Comparison of ENCODE assay signal across 30 mouse cellular contexts in genomic region chr1:161664321-161664720, GRCm38 (mm10).
DNase-seq lines count a peak whose midpoint lies in the region; ATAC-seq lines count a peak whose summit lies in the region.
"Had no signal": no experiment of that assay in that cellular context is flagged by ENCODE, and none has a peak within 500 bp of the region (broad histone marks: within the 10 kb centered on the region; RNA-seq: fewer than 3 reads in every experiment).

No protein-coding gene starts in this region.

- no peak for ATAC-seq in kidney, embryonic 16.5 days (ENCODE audit: low FRiP score, low TSS enrichment)
- ATAC-seq: CD4-positive, CD25-positive, alpha-beta regulatory T cell, adult 4 months; forebrain, embryonic 15.5 days; inflammation-experienced regulatory T-cells, adult 6 months had no signal

- H3K9ac ChIP-seq in kidney, embryonic 16.5 days (replicated peaks; ENCODE audit: low read length): no peak overlapping the region
- H3K9ac ChIP-seq: embryonic facial prominence, embryonic 12.5 days; forebrain, embryonic 15.5 days; hindbrain, embryonic 15.5 days; limb, embryonic 12.5 days; liver, embryonic 15.5 days; lung, embryonic 14.5 days; neural tube, embryonic 15.5 days had no signal

- no peaks in the 10 kb centered on the region for H3K4me1 ChIP-seq in heart, embryonic 10.5 days
- H3K4me1 ChIP-seq in limb, embryonic 10.5 days: no peaks in the 10 kb centered on the region
- H3K4me1 ChIP-seq in kidney, embryonic 16.5 days (ENCODE audit: insufficient read depth, low read length): no peaks in the 10 kb centered on the region
- H3K4me1 ChIP-seq: embryonic facial prominence, embryonic 12.5 days; forebrain, embryonic 10.5 days; forebrain, embryonic 15.5 days; hindbrain, embryonic 10.5 days; hindbrain, embryonic 15.5 days; limb, embryonic 12.5 days; liver, embryonic 15.5 days; neural tube, embryonic 15.5 days had no signal

- DNase-seq in heart, adult 11 months: peak; percentile 57
- no peak for DNase-seq in heart, embryonic 10.5 days (ENCODE audit: low spot score)
- DNase-seq in 3T3-L1 (ENCODE audit: low read depth, low spot score) (peak; percentile 65), R1 (ENCODE audit: low read depth, low spot score) (peak; percentile 41)
- DNase-seq in retina, postnatal 1 day: peak; percentile 65
- no peak for DNase-seq in limb, embryonic 10.5 days (ENCODE audit: low spot score)
- DNase-seq: adrenal gland, postnatal 10 days; cerebellum, adult 11-12 months; cerebellum, adult 9-11 months; gastrocnemius, postnatal 36 days; kidney, adult 11 months; kidney, postnatal 14 days; layer of hippocampus, adult 9-11 months; lung, embryonic 14.5 days; lung, postnatal 14 days; midbrain, embryonic 14.5 days; right cerebral cortex, adult 18-20 months; spleen, adult 18-20 months; thymus, postnatal 25 days had no signal

- WGBS in heart, embryonic 10.5 days: 44% methylated on average over 3 of the region's 3 CpGs
- 81% methylated on average over 3 of the region's 3 CpGs for WGBS in limb, embryonic 10.5 days
- 38% methylated on average over 3 of the region's 3 CpGs for WGBS in kidney, embryonic 16.5 days

- no peak overlapping the region for H3K4me2 ChIP-seq in kidney, embryonic 16.5 days (replicated peaks; ENCODE audit: low read depth, low read length)
- H3K4me2 ChIP-seq: embryonic facial prominence, embryonic 12.5 days; forebrain, embryonic 15.5 days; hindbrain, embryonic 15.5 days; limb, embryonic 12.5 days; liver, embryonic 15.5 days; lung, embryonic 14.5 days; neural tube, embryonic 15.5 days had no signal

- no peaks in the 10 kb centered on the region for H3K9me3 ChIP-seq in heart, embryonic 10.5 days
- no peaks in the 10 kb centered on the region for H3K9me3 ChIP-seq in limb, embryonic 10.5 days (replicated peaks)
- no peaks in the 10 kb centered on the region for H3K9me3 ChIP-seq in kidney, embryonic 16.5 days (ENCODE audit: low read length)
- H3K9me3 ChIP-seq: embryonic facial prominence, embryonic 12.5 days; forebrain, embryonic 10.5 days; forebrain, embryonic 15.5 days; hindbrain, embryonic 10.5 days; hindbrain, embryonic 15.5 days; limb, embryonic 12.5 days; liver, embryonic 15.5 days; neural tube, embryonic 15.5 days had no signal

- H3K4me3 ChIP-seq in heart, embryonic 10.5 days: no peak overlapping the region
- H3K4me3 ChIP-seq in limb, embryonic 10.5 days: no peak overlapping the region
- H3K4me3 ChIP-seq in kidney, embryonic 16.5 days (ENCODE audit: low read length): no peak overlapping the region
- H3K4me3 ChIP-seq: embryonic facial prominence, embryonic 12.5 days; forebrain, embryonic 10.5 days; forebrain, embryonic 15.5 days; hindbrain, embryonic 10.5 days; hindbrain, embryonic 15.5 days; limb, embryonic 12.5 days; liver, embryonic 15.5 days; neural tube, embryonic 15.5 days had no signal

- no peak overlapping the region for H3K27ac ChIP-seq in heart, embryonic 10.5 days
- H3K27ac ChIP-seq in limb, embryonic 10.5 days: no peak overlapping the region
- H3K27ac ChIP-seq in kidney, embryonic 16.5 days (ENCODE audit: low read length): no peak overlapping the region
- H3K27ac ChIP-seq: embryonic facial prominence, embryonic 12.5 days; forebrain, embryonic 10.5 days; forebrain, embryonic 15.5 days; hindbrain, embryonic 10.5 days; hindbrain, embryonic 15.5 days; limb, embryonic 12.5 days; liver, embryonic 15.5 days; neural tube, embryonic 15.5 days had no signal

- no peaks in the 10 kb centered on the region for H3K27me3 ChIP-seq in heart, embryonic 10.5 days (ENCODE audit: insufficient read depth, poor library complexity, severe bottlenecking)
- H3K27me3 ChIP-seq in limb, embryonic 10.5 days (ENCODE audit: low read depth, poor library complexity, severe bottlenecking): no peaks in the 10 kb centered on the region
- 0 out of 2 replicates have a peak, but pooled peaks cover 3% of the 10 kb centered on the region for H3K27me3 ChIP-seq in kidney, embryonic 16.5 days (ENCODE audit: insufficient read depth, low read length)
- H3K27me3 ChIP-seq: embryonic facial prominence, embryonic 12.5 days; forebrain, embryonic 15.5 days; hindbrain, embryonic 15.5 days; limb, embryonic 12.5 days; liver, embryonic 15.5 days; neural tube, embryonic 15.5 days had no signal

- no peaks in the 10 kb centered on the region for H3K36me3 ChIP-seq in heart, embryonic 10.5 days
- no peaks in the 10 kb centered on the region for H3K36me3 ChIP-seq in limb, embryonic 10.5 days
- no peaks in the 10 kb centered on the region for H3K36me3 ChIP-seq in kidney, embryonic 16.5 days (ENCODE audit: insufficient read depth, low read length)
- H3K36me3 ChIP-seq: embryonic facial prominence, embryonic 12.5 days; forebrain, embryonic 10.5 days; forebrain, embryonic 15.5 days; hindbrain, embryonic 10.5 days; hindbrain, embryonic 15.5 days; limb, embryonic 12.5 days; liver, embryonic 15.5 days; neural tube, embryonic 15.5 days had no signal

Comparison
In these comparisons a context has a peak if more than half of its experiments do, and no peak if none do; other contexts are left out.
1. DNase-seq: peak in heart, adult 11 months (single experiment), 3T3-L1 (single experiment), R1 (single experiment) and retina, postnatal 1 day (single experiment); none in heart, embryonic 10.5 days (single experiment) and limb, embryonic 10.5 days (single experiment).